Mouse (Mus musculus): ENCODE measurements around the gene Atp8b3.

DNA sequence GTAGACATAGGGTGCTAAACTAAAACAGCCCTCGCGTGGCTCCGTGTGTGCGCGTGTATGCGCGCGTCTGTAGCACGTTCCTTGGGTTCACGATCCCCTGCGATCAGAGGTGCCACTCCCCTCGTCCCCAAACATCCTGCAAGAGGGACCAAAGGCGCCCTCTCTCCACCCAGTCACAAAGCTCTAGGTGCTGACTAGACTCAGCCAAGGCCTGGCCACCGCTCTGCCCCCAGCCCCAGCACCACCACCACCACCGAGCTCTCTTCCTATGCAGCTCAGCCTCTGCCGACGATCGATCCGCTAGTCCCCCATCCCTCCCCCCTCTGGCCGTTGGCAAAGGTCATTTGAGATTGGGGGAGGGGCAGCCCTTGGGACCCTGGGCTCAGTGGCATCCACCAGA, 42.5 kb downstream of the Atp8b3 start:
- no peak for TF ChIP-seq CTCF (IDR thresholded peaks at IDR 0.05; ENCODE audit: low read depth)
- no peak for TF ChIP-seq EP300 (IDR thresholded peaks at IDR 0.05; ENCODE audit: low read depth)

Measured in liver, postnatal 0 days (tissue).